Mouse (Mus musculus) hindbrain, embryonic 14.5 days (tissue): Measurements from ENCODE around the gene Gstt1. TPM values are rescaled to one million over a fixed set of nuclear protein-coding genes. Genes with fewer than 3 reads are reported as not detected.

Experiments used
- ATAC-seq: fragments of 200-750 bp; cut with Nextera tagmentation; 2 replicates; pipeline ENCODE4 v1.8.0; 2017; ENCODE audit warnings: moderate number of reproducible peaks, mild to moderate bottlenecking, moderate TSS enrichment, moderate library complexity; ENCODE audit not compliant: low FRiP score
- DNase-seq: peaks from one replicate; pipeline ENCODE4 v3.0.0-alpha.2; 2015; ENCODE audit warnings: low spot score
- H3K27ac ChIP-seq: fragments of 300-500 bp; sonication (generic); 2 replicates; pipeline ENCODE4 v1.5.1; 2014; ENCODE audit warnings: mild to moderate bottlenecking, moderate library complexity
- H3K27me3 ChIP-seq: fragments of 300-500 bp; sonication (generic); 2 replicates; pipeline ENCODE4 v1.6.1; 2014; ENCODE audit warnings: mild to moderate bottlenecking, low read length, mixed read lengths; ENCODE audit not compliant: control insufficient read depth, insufficient read depth
- H3K36me3 ChIP-seq: fragments of 300-500 bp; sonication (generic); replicated peaks from 2 replicates; pipeline ENCODE4 v1.6.1; 2014; ENCODE audit not compliant: control insufficient read depth, insufficient read depth
- H3K4me1 ChIP-seq: fragments of 300-500 bp; sonication (generic); replicated peaks from 2 replicates; pipeline ENCODE4 v1.6.1; 2014; ENCODE audit warnings: antibody characterized with exemption, low read length, mixed read lengths; ENCODE audit not compliant: control insufficient read depth, insufficient read depth
- H3K4me2 ChIP-seq: fragments of 300-500 bp; sonication (generic); replicated peaks from 2 replicates; pipeline ENCODE4 v1.6.1; 2014; ENCODE audit warnings: mild to moderate bottlenecking, moderate library complexity
- H3K4me3 ChIP-seq: fragments of 300-500 bp; sonication (generic); replicated peaks from 2 replicates; pipeline ENCODE4 v1.5.1; 2014; ENCODE audit warnings: mild to moderate bottlenecking, low read length
- H3K9ac ChIP-seq: fragments of 300-500 bp; sonication (generic); 2 replicates; pipeline ENCODE4 v1.6.1; 2014
- H3K9me3 ChIP-seq: fragments of 300-500 bp; sonication (generic); 2 replicates; pipeline ENCODE4 v1.6.1; 2016; ENCODE audit warnings: low read length; ENCODE audit not compliant: control insufficient read depth
- WGBS: fragments of 180-500 bp; shearing (Covaris S2); extraction: QIAGEN DNeasy Blood & Tissue Kit; methylation state at CpG from one replicate; pipeline ENCODE4 v1.1.7; 2014; 5-methylcytosine and 5-hydroxymethylcytosine counted together
- polyA plus RNA-seq: library from polyadenylated mRNA; unstranded; fragments of >200 nt; fragmentation: Nextera tagmentation; extraction: Ambion mirVana; gene quantifications from 2 replicates; pipeline ENCODE4 v1.2.1, GENCODE M21; 2014

Gstt1 gene
- polyA plus RNA-seq, 1 experiment from 2014 or later: 12.1 TPM

GRCm38 (mm10) chr10:75789081-75789735, 9.2 kb downstream of the Gstt1 start:
- Histone ChIP-seq H3K9me3 (no peaks in the 10 kb centered on the region), H3K27ac (no peak overlapping the region), H3K36me3 (no peaks in the 10 kb centered on the region), H3K4me2 (no peak overlapping the region), H3K4me1 (no peaks in the 10 kb centered on the region), H3K9ac (no peak overlapping the region), H3K27me3 (no peaks in the 10 kb centered on the region), H3K4me3 (no peak overlapping the region)
- 82% methylated on average over 6 of the region's 6 CpGs for WGBS
- no peak for ATAC-seq
- DNase-seq: no peak

- Histone ChIP-seq H3K36me3 (no peaks in the 10 kb centered on the region), H3K4me1 (no peaks in the 10 kb centered on the region), H3K9me3 (no peaks in the 10 kb centered on the region), H3K4me2 (no peak overlapping the region), H3K27me3 (no peaks in the 10 kb centered on the region), H3K9ac (no peak overlapping the region), H3K4me3 (no peak overlapping the region), H3K27ac (no peak overlapping the region)
- no peak for ATAC-seq
- WGBS: 93% methylated on average over 8 of the region's 8 CpGs
- no peak for DNase-seq
Observed at GRCm38 (mm10) chr10:75788277-75788676, 10.1 kb downstream of the Gstt1 start.

- H3K4me3 ChIP-seq: no peak overlapping the region
- no peak overlapping the region for H3K27ac ChIP-seq
- H3K9me3 ChIP-seq: no peaks in the 10 kb centered on the region
- H3K4me1 ChIP-seq: peaks cover 5% of the 10 kb centered on the region; the same call in 1 of the 2 replicates
- no peak overlapping the region for H3K4me2 ChIP-seq
- no peak for ATAC-seq
- 77% methylated on average over 1 of the region's 1 CpGs for WGBS
- no peak overlapping the region for H3K9ac ChIP-seq
- no peak for DNase-seq
- H3K36me3 ChIP-seq: no peaks in the 10 kb centered on the region
- peaks cover 23% of the 10 kb centered on the region for H3K27me3 ChIP-seq
Observed at GRCm38 (mm10) chr10:75785442-75785841, 12.9 kb downstream of the Gstt1 start.

GRCm38 (mm10) chr10:75780769-75781578, 17.4 kb downstream of the Gstt1 start, which contains the start of the genes Gm20441 and Gstt3:
Gm20441 (minus strand) TSS chr10:75780954.
Gstt3 (minus strand) TSS chr10:75781414.
- H3K9me3 ChIP-seq: peaks cover 3% of the 10 kb centered on the region
- no peak within 1 kb of the TSS for H3K27ac ChIP-seq
- peaks cover 51% of the 10 kb centered on the region for H3K27me3 ChIP-seq
- H3K4me2 ChIP-seq: peak within 1 kb of the TSS; percentile 59
- DNase-seq (peak; percentile 26), ATAC-seq (no peak)
- H3K4me3 ChIP-seq: peak within 1 kb of the TSS; percentile 27
- peaks cover 7% of the 10 kb centered on the region; the same call in 1 of the 2 replicates for H3K4me1 ChIP-seq
- H3K36me3 ChIP-seq: no peaks in the 10 kb centered on the region
- peak within 1 kb of the TSS; percentile 21 for H3K9ac ChIP-seq
- WGBS: under 1% methylated on average over 28 of the region's 28 CpGs

GRCm38 (mm10) chr10:75779206-75780174, 18.9 kb downstream of the Gstt1 start:
- Histone ChIP-seq H3K27me3 (peaks cover 51% of the 10 kb centered on the region), H3K27ac (no peak overlapping the region), H3K9me3 (peaks cover 3% of the 10 kb centered on the region), H3K9ac (no peak overlapping the region), H3K4me1 (peaks cover 7% of the 10 kb centered on the region; the same call in 1 of the 2 replicates), H3K4me3 (no peak overlapping the region), H3K36me3 (no peaks in the 10 kb centered on the region), H3K4me2 (no peak overlapping the region)
- 45% methylated on average over 15 of the region's 15 CpGs for WGBS
- ATAC-seq (no peak), DNase-seq (no peak)

GRCm38 (mm10) chr10:75777885-75778284, 20.5 kb downstream of the Gstt1 start:
- no peak overlapping the region for H3K9ac ChIP-seq
- 63% methylated on average over 2 of the region's 2 CpGs for WGBS
- ATAC-seq (no peak), DNase-seq (no peak)
- H3K4me3 ChIP-seq: no peak overlapping the region
- H3K27ac ChIP-seq: no peak overlapping the region
- H3K36me3 ChIP-seq: no peaks in the 10 kb centered on the region
- H3K27me3 ChIP-seq: peaks cover 50% of the 10 kb centered on the region
- no peak overlapping the region for H3K4me2 ChIP-seq
- H3K9me3 ChIP-seq: peaks cover 3% of the 10 kb centered on the region
- H3K4me1 ChIP-seq: peaks cover 8% of the 10 kb centered on the region

- no peak overlapping the region for H3K9ac ChIP-seq
- no peak overlapping the region for H3K27ac ChIP-seq
- H3K4me2 ChIP-seq: no peak overlapping the region
- peaks cover 38% of the 10 kb centered on the region for H3K27me3 ChIP-seq
- no peak for DNase-seq
- H3K9me3 ChIP-seq: peaks cover 3% of the 10 kb centered on the region
- H3K4me3 ChIP-seq: no peak overlapping the region
- H3K4me1 ChIP-seq: peaks cover 16% of the 10 kb centered on the region
- WGBS: 93% methylated on average over 6 of the region's 6 CpGs
- no peak for ATAC-seq
- H3K36me3 ChIP-seq: no peaks in the 10 kb centered on the region
Observed at GRCm38 (mm10) chr10:75776562-75776961, 21.8 kb downstream of the Gstt1 start.

- no peak overlapping the region for H3K9ac ChIP-seq
- ATAC-seq: no peak
- H3K4me1 ChIP-seq: peaks cover 10% of the 10 kb centered on the region
- 92% methylated on average over 9 of the region's 9 CpGs for WGBS
- H3K27me3 ChIP-seq: peaks cover 19% of the 10 kb centered on the region
- no peak for DNase-seq
- H3K9me3 ChIP-seq: peaks cover 3% of the 10 kb centered on the region
- H3K27ac ChIP-seq: no peak overlapping the region
- no peaks in the 10 kb centered on the region for H3K36me3 ChIP-seq
- no peak overlapping the region for H3K4me2 ChIP-seq
- H3K4me3 ChIP-seq: no peak overlapping the region
Observed at GRCm38 (mm10) chr10:75774587-75774986, 23.8 kb downstream of the Gstt1 start.
